Mouse (Mus musculus) kidney, adult 18-20 months (tissue): ENCODE measurements at regions not wholly inside any gene's neighbourhood (a gene's known extent, or its start where the extent isn't known, plus 50 kb on each side); places are given as distances from the start of the nearest gene placed in this dataset.

Experiments used
- DNase-seq: peaks from one replicate; pipeline ENCODE4 v3.0.0; 2021

GRCm38 (mm10) chr13:104549016-104549415 lies 243.3 kb upstream of the Srek1ip1 start:
- DNase-seq = no peak

GRCm38 (mm10) chr13:104553329-104553728 lies 239.0 kb upstream of the Srek1ip1 start:
- DNase-seq = no peak

- peak; percentile 15 for DNase-seq
Observed at GRCm38 (mm10) chr13:104556609-104557008, 235.7 kb upstream of the Srek1ip1 start.

- no peak for DNase-seq
Observed at GRCm38 (mm10) chr13:104559876-104560275, 232.4 kb upstream of the Srek1ip1 start.

- no peak for DNase-seq
Observed at GRCm38 (mm10) chr13:104560500-104561114, 231.7 kb upstream of the Srek1ip1 start.

GRCm38 (mm10) chr13:104562536-104562935 lies 229.7 kb upstream of the Srek1ip1 start:
- no peak for DNase-seq

GRCm38 (mm10) chr13:104563019-104563418 lies 229.3 kb upstream of the Srek1ip1 start:
- no peak for DNase-seq

GRCm38 (mm10) chr13:104563889-104564288 lies 228.4 kb upstream of the Srek1ip1 start:
- DNase-seq = no peak

GRCm38 (mm10) chr13:104569765-104570164 lies 222.5 kb upstream of the Srek1ip1 start:
- DNase-seq = no peak

GRCm38 (mm10) chr13:104572236-104572635 lies 220.0 kb upstream of the Srek1ip1 start:
- no peak for DNase-seq

GRCm38 (mm10) chr13:104574396-104574795 lies 217.9 kb upstream of the Srek1ip1 start:
- no peak for DNase-seq

- no peak for DNase-seq
Observed at GRCm38 (mm10) chr13:104576188-104576789, 216.0 kb upstream of the Srek1ip1 start.

- DNase-seq = no peak
Observed at GRCm38 (mm10) chr13:104577856-104578255, 214.4 kb upstream of the Srek1ip1 start.

GRCm38 (mm10) chr13:104580686-104581350 lies 211.5 kb upstream of the Srek1ip1 start:
- no peak for DNase-seq
